Mouse (Mus musculus): ENCODE data around the gene Ankrd45.
"Not testable (repeated sequence)": the region's sequence is repeated elsewhere in the genome, so short reads cannot be mapped to it uniquely, and the experiment has no call there.

Ankrd45 gene

DNA sequence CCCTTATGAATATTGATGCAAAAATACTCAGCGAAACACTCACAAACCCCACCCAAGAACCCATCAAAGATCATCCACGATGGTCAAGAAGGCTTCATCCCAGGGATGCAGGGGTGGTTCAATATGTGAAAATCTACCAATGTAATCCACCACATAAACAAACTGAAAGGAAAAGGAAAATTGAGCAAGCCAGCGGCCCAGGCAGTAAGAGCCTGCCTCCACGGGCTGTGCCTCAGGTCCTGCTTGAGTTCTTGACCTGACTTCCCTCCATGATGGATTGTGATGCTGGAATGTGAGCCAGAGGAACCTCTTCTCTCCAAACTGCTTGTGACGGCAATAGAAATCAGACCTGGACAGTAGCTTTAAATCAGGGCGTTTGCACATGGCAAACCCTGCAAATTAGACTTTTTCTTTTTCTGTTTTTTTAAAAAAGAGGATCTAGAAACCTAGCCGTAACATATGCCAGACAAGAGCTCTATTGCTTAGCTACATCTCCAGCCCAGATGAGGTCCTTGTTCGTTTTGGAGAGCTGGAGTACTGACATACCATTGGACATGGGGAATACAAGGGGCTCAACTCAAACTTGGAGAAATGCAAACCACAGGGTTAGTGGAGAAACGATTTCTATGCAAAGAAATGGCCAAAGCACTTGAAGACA, 47.9 kb downstream of the Ankrd45 start:
- no peak for DNase-seq

DNA sequence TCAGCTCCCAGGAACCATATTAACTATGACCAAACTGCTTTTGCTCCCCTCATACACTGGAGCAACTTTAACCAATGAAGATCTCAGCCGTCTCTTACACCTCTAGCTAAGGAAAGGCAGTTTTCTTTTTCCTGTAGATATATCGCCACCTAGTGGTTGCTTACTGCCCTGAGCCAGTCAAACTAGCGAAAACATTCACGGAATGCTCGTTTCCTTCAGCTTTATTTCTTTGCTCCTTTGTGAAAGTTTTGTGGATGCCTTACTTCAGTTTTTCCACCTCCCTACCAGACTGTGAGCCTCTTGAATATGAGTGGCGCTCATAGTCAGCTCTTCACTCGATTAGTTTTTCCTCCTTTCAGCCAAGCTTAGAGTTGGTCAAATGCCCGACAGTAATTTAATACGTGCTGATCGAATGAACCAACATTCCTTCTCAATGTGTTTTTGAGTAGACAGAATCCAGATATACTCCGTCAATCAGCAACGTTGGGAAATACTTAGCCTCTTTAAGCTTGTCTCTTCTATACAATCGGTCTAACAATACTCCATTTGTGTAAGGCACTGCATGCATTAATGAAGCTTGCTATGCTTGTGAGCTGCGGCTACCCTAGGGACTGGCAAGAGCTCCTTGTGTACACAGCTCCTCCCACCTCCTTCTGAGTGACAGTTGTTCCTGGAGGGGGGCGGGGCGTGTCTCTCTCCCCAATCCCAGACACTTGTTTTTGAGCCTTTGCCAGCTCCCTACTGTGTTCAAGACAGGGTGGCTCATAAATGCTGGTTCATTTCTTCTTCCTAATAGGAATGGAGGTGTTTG, 53.3 kb downstream of the Ankrd45 start:
- DNase-seq = peak; percentile 41 to 54

DNA sequence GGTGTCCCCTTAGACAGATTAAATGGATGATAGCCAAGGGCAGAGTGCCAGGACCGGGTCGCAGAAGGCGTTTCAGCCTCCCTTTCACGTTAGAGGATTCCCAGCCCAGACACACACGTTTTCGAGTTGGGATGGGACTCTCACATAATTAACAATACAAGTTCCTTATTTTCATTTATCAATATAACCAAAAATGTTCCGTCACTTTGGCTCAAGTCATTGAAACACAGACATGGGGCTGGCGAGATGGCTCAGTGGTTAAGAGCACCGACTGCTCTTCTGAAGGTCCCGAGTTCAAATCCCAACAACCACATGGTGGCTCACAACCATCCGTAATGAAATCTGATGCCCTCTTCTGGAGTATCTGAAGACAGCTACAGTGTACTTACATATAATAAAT, 53.9 kb downstream of the Ankrd45 start:
- DNase-seq = not testable (repeated sequence)

DNA sequence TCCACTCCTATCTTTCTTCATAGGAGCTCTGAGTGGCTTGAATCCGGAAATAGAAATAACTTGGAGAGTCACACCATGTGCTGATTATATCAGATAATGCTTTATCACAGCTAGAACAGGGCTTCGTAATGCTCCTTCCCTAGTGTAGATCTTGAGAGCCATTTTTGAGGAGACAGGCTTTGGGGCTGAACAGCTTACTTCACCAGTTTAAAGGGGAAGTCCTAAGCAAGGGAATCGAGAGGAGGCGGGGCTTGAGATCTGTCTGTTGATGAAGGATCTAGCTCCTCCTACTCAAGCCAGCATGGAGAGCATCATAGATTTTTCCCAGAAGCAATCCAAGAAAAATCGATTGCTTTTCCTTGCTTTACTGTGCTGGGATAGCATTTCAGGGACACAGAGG, 57.4 kb downstream of the Ankrd45 start:
- no peak for DNase-seq

DNA sequence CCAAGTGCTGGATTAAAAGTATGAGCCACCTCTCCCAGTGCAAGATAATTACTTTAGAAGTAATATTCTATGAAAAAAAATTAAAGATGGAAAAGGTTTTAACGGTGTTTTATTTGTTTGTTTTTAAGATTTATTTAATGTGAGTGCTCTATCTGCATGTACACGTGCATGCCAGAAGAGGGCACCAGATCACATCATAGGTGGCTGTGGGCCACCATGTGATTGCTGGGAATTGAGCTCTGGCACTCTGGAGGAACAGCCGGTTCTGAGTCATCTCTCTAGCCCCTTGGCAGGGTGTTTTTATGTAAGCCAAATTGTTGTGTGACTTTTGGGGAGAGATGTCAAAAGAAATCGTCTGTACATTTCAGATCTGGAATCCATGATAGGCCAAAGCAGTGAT, 72.0 kb downstream of the Ankrd45 start:
- peak; percentile 24 to 29 for DNase-seq

DNA sequence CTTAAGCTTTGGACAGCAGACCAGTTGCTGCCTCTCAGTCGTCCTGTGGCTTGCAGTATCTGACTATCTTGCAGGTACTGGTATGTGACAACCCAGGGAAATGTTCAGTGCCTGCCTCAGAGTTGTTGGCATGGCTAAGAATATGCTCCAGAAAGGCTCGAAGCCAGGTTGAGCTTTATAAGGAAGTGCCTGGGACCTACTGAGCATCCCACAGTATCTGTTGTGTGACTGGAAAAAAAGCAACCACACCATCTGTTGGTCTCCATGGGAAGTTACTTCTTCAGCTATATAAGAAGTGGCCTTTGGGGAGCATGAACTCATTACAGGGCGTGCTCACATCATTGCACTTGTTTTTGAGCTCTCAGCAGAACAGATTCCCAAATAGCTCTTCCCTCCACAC, 77.3 kb downstream of the Ankrd45 start:
- DNase-seq = no peak

Measured in thymus, postnatal 36 days (tissue).